Mouse (Mus musculus): ENCODE data around the gene Ankrd33. TPM values are rescaled to one million over a fixed set of nuclear protein-coding genes. Genes with fewer than 3 reads are reported as not detected.

Ankrd33 gene
- polyA plus RNA-seq, 1 experiment from 2014 or later: not detected

DNA sequence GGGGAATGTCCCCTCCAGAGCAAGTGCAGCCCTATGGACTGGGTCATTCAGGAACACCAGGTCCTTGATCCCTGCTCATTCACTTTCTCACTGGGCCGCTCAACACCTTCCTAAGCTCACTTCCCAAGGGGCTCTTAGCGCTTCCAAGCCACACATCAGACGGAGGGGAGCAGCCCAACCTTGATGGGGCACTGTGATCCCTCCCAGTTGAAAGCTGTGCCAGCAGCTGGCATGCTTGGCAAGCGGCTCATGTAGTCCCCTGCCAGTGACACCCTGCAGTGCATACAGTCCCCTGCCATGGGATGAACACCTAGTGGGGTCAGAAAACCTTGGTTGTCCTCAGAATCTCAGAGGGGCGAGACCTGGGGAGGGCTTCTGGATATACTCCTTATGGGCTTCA, 41.5 kb upstream of the Ankrd33 start:
- Histone ChIP-seq H3K9me3 (replicated peaks; ENCODE audit: control insufficient read depth, low read length) (no peaks in the 10 kb centered on the region), H3K4me1 (ENCODE audit: control insufficient read depth, insufficient read depth, low read length) (peaks cover 37% of the 10 kb centered on the region), H3K27ac (ENCODE audit: low read depth, low read length) (no peak overlapping the region), H3K4me2 (no peak overlapping the region), H3K27me3 (ENCODE audit: control insufficient read depth, insufficient read depth, low read length) (peaks cover 15% of the 10 kb centered on the region), H3K36me3 (ENCODE audit: control insufficient read depth, insufficient read depth, low read length) (peaks cover 3% of the 10 kb centered on the region; the same call in 1 of the 2 replicates), H3K9ac (ENCODE audit: low read depth, low read length) (no peak overlapping the region), H3K4me3 (ENCODE audit: low read depth, low read length) (no peak overlapping the region)
- ATAC-seq (replicated peaks; ENCODE audit: insufficient number of reproducible peaks, low FRiP score, low TSS enrichment): no peak
- 83% methylated on average over 5 of the region's 5 CpGs for WGBS (ENCODE audit: insufficient replicate concordance)

DNA sequence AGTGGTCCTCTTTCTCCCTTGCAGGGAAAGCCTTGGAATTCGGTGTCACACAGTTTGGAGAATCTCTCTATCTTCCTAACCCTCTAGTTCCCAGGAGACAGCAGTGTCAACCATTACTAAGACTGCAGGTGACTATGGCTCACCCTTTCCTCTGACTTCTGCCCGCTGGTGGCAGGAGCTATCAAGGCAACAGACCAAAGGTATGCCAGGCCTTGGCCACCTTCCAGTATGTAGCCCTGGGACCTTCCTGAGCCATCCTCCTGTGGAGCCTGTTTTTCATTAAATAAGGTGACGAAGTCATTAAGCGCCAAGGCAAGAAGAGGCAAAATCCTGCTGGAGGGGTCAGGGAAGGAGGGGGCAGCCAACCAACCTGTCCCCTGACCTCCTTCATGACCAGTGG, 40.4 kb upstream of the Ankrd33 start:
- H3K27ac ChIP-seq (ENCODE audit: low read depth, low read length): no peak overlapping the region
- WGBS (ENCODE audit: insufficient replicate concordance): 77% methylated on average over 4 of the region's 4 CpGs
- no peaks in the 10 kb centered on the region for H3K9me3 ChIP-seq (replicated peaks; ENCODE audit: control insufficient read depth, low read length)
- peaks cover 3% of the 10 kb centered on the region; the same call in 1 of the 2 replicates for H3K36me3 ChIP-seq (ENCODE audit: control insufficient read depth, insufficient read depth, low read length)
- no peak overlapping the region for H3K4me3 ChIP-seq (ENCODE audit: low read depth, low read length)
- ATAC-seq (replicated peaks; ENCODE audit: insufficient number of reproducible peaks, low FRiP score, low TSS enrichment): no peak
- H3K4me2 ChIP-seq: no peak overlapping the region
- H3K4me1 ChIP-seq (ENCODE audit: control insufficient read depth, insufficient read depth, low read length): peaks cover 36% of the 10 kb centered on the region
- H3K27me3 ChIP-seq (ENCODE audit: control insufficient read depth, insufficient read depth, low read length): peaks cover 15% of the 10 kb centered on the region
- H3K9ac ChIP-seq (ENCODE audit: low read depth, low read length): no peak overlapping the region

- H3K27me3 ChIP-seq (ENCODE audit: control insufficient read depth, insufficient read depth, low read length): peaks cover 15% of the 10 kb centered on the region
- peaks cover 3% of the 10 kb centered on the region; the same call in 1 of the 2 replicates for H3K36me3 ChIP-seq (ENCODE audit: control insufficient read depth, insufficient read depth, low read length)
- no peak overlapping the region for H3K9ac ChIP-seq (ENCODE audit: low read depth, low read length)
- no peak overlapping the region; the same call in 1 of the 2 replicates for H3K4me2 ChIP-seq
- no peak overlapping the region for H3K4me3 ChIP-seq (ENCODE audit: low read depth, low read length)
- 61% methylated on average over 5 of the region's 5 CpGs for WGBS (ENCODE audit: insufficient replicate concordance)
- peaks cover 33% of the 10 kb centered on the region for H3K4me1 ChIP-seq (ENCODE audit: control insufficient read depth, insufficient read depth, low read length)
- H3K27ac ChIP-seq (ENCODE audit: low read depth, low read length): no peak overlapping the region
- no peak for ATAC-seq (replicated peaks; ENCODE audit: insufficient number of reproducible peaks, low FRiP score, low TSS enrichment)
- no peaks in the 10 kb centered on the region for H3K9me3 ChIP-seq (replicated peaks; ENCODE audit: control insufficient read depth, low read length)
These were observed 39.9 kb upstream of the Ankrd33 start for GRCm38 (mm10) chr15:101075656-101076055.

GRCm38 (mm10) chr15:101076071-101077000, 39.2 kb upstream of the Ankrd33 start:
- peak overlapping the region; percentile 85; the same call in 1 of the 2 replicates for H3K9ac ChIP-seq (ENCODE audit: low read depth, low read length)
- 12% methylated on average over 26 of the region's 26 CpGs for WGBS (ENCODE audit: insufficient replicate concordance)
- peaks cover 15% of the 10 kb centered on the region for H3K27me3 ChIP-seq (ENCODE audit: control insufficient read depth, insufficient read depth, low read length)

GRCm38 (mm10) chr15:101077001-101077812, 38.3 kb upstream of the Ankrd33 start:
- Histone ChIP-seq H3K4me2 (peak overlapping the region; percentile 94), H3K4me3 (ENCODE audit: low read depth, low read length) (peak overlapping the region; percentile 88), H3K36me3 (ENCODE audit: control insufficient read depth, insufficient read depth, low read length) (peaks cover 3% of the 10 kb centered on the region; the same call in 1 of the 2 replicates), H3K4me1 (ENCODE audit: control insufficient read depth, insufficient read depth, low read length) (peaks cover 25% of the 10 kb centered on the region), H3K27me3 (ENCODE audit: control insufficient read depth, insufficient read depth, low read length) (peaks cover 15% of the 10 kb centered on the region), H3K9ac (ENCODE audit: low read depth, low read length) (peak overlapping the region; percentile 85), H3K9me3 (replicated peaks; ENCODE audit: control insufficient read depth, low read length) (no peaks in the 10 kb centered on the region), H3K27ac (ENCODE audit: low read depth, low read length) (no peak overlapping the region)
- WGBS (ENCODE audit: insufficient replicate concordance): 1% methylated on average over 34 of the region's 34 CpGs
- ATAC-seq (replicated peaks; ENCODE audit: insufficient number of reproducible peaks, low FRiP score, low TSS enrichment): no peak

More at GRCm38 (mm10) chr15:101076071-101077000, 39.2 kb upstream of the Ankrd33 start:
- Histone ChIP-seq H3K4me2 (peak overlapping the region; percentile 94), H3K9me3 (replicated peaks; ENCODE audit: control insufficient read depth, low read length) (no peaks in the 10 kb centered on the region), H3K4me1 (ENCODE audit: control insufficient read depth, insufficient read depth, low read length) (peaks cover 29% of the 10 kb centered on the region), H3K4me3 (ENCODE audit: low read depth, low read length) (peak overlapping the region; percentile 88), H3K36me3 (ENCODE audit: control insufficient read depth, insufficient read depth, low read length) (peaks cover 3% of the 10 kb centered on the region; the same call in 1 of the 2 replicates), H3K27ac (ENCODE audit: low read depth, low read length) (no peak overlapping the region)
- no peak for ATAC-seq (replicated peaks; ENCODE audit: insufficient number of reproducible peaks, low FRiP score, low TSS enrichment)

GRCm38 (mm10) chr15:101077813-101078730, 37.5 kb upstream of the Ankrd33 start, which contains the start of gene Fignl2:
Fignl2 (minus strand) TSS chr15:101078567.
- under 1% methylated on average over 47 of the region's 96 CpGs for WGBS (ENCODE audit: insufficient replicate concordance)
- H3K4me3 ChIP-seq (ENCODE audit: low read depth, low read length): peak within 1 kb of the TSS; percentile 88
- H3K27ac ChIP-seq (ENCODE audit: low read depth, low read length): peak within 1 kb of the TSS; percentile 78
- peaks cover 26% of the 10 kb centered on the region for H3K4me1 ChIP-seq (ENCODE audit: control insufficient read depth, insufficient read depth, low read length)
- no peaks in the 10 kb centered on the region for H3K9me3 ChIP-seq (replicated peaks; ENCODE audit: control insufficient read depth, low read length)
- peak; percentile 58 for ATAC-seq (replicated peaks; ENCODE audit: insufficient number of reproducible peaks, low FRiP score, low TSS enrichment)
- peaks cover 15% of the 10 kb centered on the region for H3K27me3 ChIP-seq (ENCODE audit: control insufficient read depth, insufficient read depth, low read length)
- peak within 1 kb of the TSS; percentile 94 for H3K4me2 ChIP-seq
- H3K9ac ChIP-seq (ENCODE audit: low read depth, low read length): peak within 1 kb of the TSS; percentile 85
- peaks cover 3% of the 10 kb centered on the region; the same call in 1 of the 2 replicates for H3K36me3 ChIP-seq (ENCODE audit: control insufficient read depth, insufficient read depth, low read length)

DNA sequence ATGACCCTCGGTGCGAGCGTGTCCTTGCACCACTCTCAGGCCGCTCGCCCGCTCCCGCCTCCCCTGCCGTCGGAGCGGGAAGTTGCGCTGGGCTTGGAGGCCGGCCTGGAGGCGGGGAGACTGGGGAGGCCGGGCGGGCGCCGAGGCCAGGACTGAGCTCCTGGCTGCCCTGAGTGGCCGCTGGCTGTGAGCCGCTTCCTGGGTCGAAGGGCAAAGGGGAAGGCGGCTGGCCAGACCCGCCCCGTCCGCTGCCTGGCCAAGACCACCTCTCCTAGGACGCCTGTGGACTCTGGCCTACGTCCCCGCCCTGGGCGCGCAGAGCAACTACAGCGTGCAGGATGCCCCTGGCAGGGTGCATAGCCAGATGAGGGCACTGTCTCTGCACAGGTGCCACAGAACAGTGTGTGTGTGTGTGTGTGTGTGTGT, 36.8 kb upstream of the Ankrd33 start:
- Histone ChIP-seq H3K27ac (ENCODE audit: low read depth, low read length) (peak overlapping the region; percentile 78), H3K9ac (ENCODE audit: low read depth, low read length) (peak overlapping the region; percentile 85), H3K4me3 (ENCODE audit: low read depth, low read length) (peak overlapping the region; percentile 88), H3K4me1 (ENCODE audit: control insufficient read depth, insufficient read depth, low read length) (peaks cover 25% of the 10 kb centered on the region), H3K4me2 (peak overlapping the region; percentile 94), H3K36me3 (ENCODE audit: control insufficient read depth, insufficient read depth, low read length) (no peaks in the 10 kb centered on the region), H3K27me3 (ENCODE audit: control insufficient read depth, insufficient read depth, low read length) (peaks cover 15% of the 10 kb centered on the region), H3K9me3 (replicated peaks; ENCODE audit: control insufficient read depth, low read length) (no peaks in the 10 kb centered on the region)
- peak; percentile 72 for ATAC-seq (replicated peaks; ENCODE audit: insufficient number of reproducible peaks, low FRiP score, low TSS enrichment)
- under 1% methylated on average over 26 of the region's 30 CpGs for WGBS (ENCODE audit: insufficient replicate concordance)

Measured in heart, embryonic 11.5 days (tissue).